Mouse (Mus musculus) thymus, adult 2 months (tissue): ENCODE results near the gene Stx6.

ENCODE experiments used
- CTCF ChIP-seq: fragments of 200-500 bp; IDR thresholded peaks from 2 replicates; pipeline ENCODE4 v1.5.1; 2012; ENCODE audit warnings: mild to moderate bottlenecking, control low read depth, low read length, moderate library complexity, borderline replicate concordance; ENCODE audit not compliant: control insufficient read depth, poor library complexity, insufficient read depth; ENCODE audit errors: extremely low read depth
- POLR2A ChIP-seq: fragments of 200-500 bp; IDR thresholded peaks from 2 replicates; pipeline ENCODE4 v1.6.1; 2012; ENCODE audit warnings: mild to moderate bottlenecking, low read length, control low read depth, moderate library complexity; ENCODE audit not compliant: control insufficient read depth, poor library complexity, insufficient read depth; ENCODE audit errors: extremely low read depth

GRCm38 (mm10) chr1:155199522-155199921, 41.0 kb downstream of the Stx6 start:
- TF ChIP-seq CTCF (no peak), POLR2A (no peak)
